Mouse (Mus musculus): ENCODE results near the gene Stom. TPM values are rescaled to one million over a fixed set of nuclear protein-coding genes. Genes with fewer than 3 reads are reported as not detected.

Stom gene
- polyA plus RNA-seq, 1 experiment from 2014 or later: 62.7 TPM

DNA sequence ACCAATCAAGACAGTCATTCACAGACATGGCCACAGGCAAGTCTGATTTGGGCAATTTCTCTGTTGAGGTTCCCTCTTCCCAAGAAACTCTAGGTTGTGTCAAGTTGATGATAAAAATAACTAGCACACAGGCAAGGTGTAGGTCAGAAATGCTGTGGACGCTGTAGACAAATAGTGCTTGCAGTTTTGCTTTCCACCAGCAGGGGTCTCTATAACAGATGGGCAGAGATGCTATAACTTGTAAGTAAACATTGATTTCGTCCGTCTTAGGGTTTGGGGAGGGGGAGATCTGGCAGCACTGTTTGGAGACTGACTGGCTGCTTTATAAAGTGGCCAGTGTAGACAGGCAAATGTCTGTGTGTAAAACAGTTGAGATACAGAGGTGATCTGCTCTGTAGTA, 44.9 kb downstream of the Stom start:
- no peaks in the 10 kb centered on the region for H3K9me3 ChIP-seq (ENCODE audit: control insufficient read depth, low read length)
- H3K9ac ChIP-seq (ENCODE audit: low read length): no peak overlapping the region
- DNase-seq (ENCODE audit: low spot score) (peak; percentile 78), ATAC-seq (replicated peaks; ENCODE audit: low FRiP score, low TSS enrichment, low read depth) (no peak)
- no peaks in the 10 kb centered on the region for H3K27me3 ChIP-seq (replicated peaks; ENCODE audit: control insufficient read depth, insufficient read depth, low read length)
- no peak overlapping the region for H3K27ac ChIP-seq (ENCODE audit: low read depth)
- peaks cover 37% of the 10 kb centered on the region for H3K36me3 ChIP-seq (ENCODE audit: control insufficient read depth, insufficient read depth, low read length)
- no peak overlapping the region for H3K4me2 ChIP-seq (ENCODE audit: low read length)
- H3K4me1 ChIP-seq (replicated peaks; ENCODE audit: control insufficient read depth, insufficient read depth, low read length): no peaks in the 10 kb centered on the region; the same call in 1 of the 2 replicates
- 20% methylated on average over 3 of the region's 3 CpGs for WGBS
- H3K4me3 ChIP-seq (ENCODE audit: low read depth, low read length): no peak overlapping the region

DNA sequence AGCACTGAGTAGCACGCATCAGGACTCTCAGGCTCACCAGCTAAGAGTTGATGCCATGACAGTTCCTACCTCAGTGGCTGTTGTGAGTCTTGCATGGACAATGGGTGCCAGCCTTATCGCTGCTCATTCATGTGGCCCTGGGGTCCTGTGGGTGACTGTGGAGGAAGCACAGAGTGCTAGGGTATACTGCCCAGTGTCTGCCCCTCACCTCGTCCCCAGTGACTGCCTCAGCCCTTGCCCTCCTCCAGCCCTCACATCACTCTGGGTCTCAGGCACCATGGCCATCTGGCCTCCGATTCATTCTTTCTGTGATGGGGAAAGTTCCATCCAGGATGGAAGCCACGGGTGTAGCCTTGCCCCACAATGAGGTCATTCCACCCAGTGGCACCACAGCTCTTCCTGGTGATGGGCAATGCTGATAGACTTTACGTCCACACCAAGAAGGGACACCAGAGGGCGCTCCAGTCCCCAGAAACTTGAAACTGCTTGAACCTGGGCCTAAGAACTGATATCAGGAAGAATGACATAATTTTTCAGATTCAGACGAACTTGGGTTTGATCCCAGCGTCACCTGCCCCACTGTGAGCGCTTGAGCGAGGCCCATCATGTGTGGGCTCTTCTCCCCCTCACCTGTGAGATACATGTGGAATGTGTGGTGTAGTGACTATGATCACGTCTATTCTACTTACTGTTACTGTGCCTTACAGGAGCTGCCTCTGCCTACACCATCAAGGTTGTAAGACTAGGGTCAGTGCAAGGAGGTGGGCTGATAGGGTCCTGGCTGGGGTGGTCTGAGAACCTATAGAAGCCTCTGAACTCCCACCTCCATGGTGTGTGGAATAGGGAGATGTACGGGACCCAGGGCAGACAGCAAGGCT, 47.8 kb downstream of the Stom start:
- ATAC-seq (replicated peaks; ENCODE audit: low FRiP score, low TSS enrichment, low read depth) (peak; percentile 30; the same call in 1 of the 2 replicates), DNase-seq (ENCODE audit: low spot score) (peak; percentile 96)
- Histone ChIP-seq H3K36me3 (ENCODE audit: control insufficient read depth, insufficient read depth, low read length) (peaks cover 28% of the 10 kb centered on the region), H3K27me3 (replicated peaks; ENCODE audit: control insufficient read depth, insufficient read depth, low read length) (no peaks in the 10 kb centered on the region), H3K4me1 (replicated peaks; ENCODE audit: control insufficient read depth, insufficient read depth, low read length) (no peaks in the 10 kb centered on the region; the same call in 1 of the 2 replicates), H3K9ac (ENCODE audit: low read length) (no peak overlapping the region), H3K4me2 (ENCODE audit: low read length) (no peak overlapping the region), H3K27ac (ENCODE audit: low read depth) (no peak overlapping the region), H3K9me3 (ENCODE audit: control insufficient read depth, low read length) (no peaks in the 10 kb centered on the region), H3K4me3 (ENCODE audit: low read depth, low read length) (no peak overlapping the region)
- 44% methylated on average over 13 of the region's 13 CpGs for WGBS

DNA sequence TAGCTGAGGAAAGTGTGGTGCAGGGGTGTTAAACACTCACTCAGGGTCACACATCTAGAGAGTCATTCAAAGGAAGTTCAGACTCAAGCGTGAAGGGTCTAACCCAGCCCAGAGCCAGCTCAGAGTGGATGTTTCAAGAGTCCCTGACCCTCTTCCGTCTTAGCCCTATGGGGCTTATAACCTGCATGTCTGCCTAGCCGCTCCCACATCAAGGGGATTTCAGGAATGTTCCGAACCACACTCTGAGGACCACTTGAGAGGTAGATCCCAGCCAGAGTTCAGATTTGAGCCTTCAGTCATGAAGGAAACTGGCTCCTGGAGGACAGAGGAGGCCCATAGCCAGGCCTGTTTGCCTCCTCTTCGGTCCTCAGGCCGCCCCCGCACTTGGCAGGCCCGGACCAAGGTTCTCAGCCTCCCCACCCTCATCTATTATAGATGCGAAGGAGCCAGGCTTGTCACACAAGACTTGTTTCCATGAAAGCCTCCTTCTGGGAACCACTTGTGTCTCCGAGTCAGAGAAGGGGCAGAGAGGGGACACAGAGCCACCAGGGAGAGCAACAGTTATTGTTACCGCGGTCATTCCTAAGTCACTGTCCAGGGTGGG, 49.7 kb downstream of the Stom start:
- H3K9me3 ChIP-seq (ENCODE audit: control insufficient read depth, low read length): no peaks in the 10 kb centered on the region
- peaks cover 10% of the 10 kb centered on the region; the same call in 1 of the 2 replicates for H3K27me3 ChIP-seq (replicated peaks; ENCODE audit: control insufficient read depth, insufficient read depth, low read length)
- no peak overlapping the region for H3K9ac ChIP-seq (ENCODE audit: low read length)
- peaks cover 27% of the 10 kb centered on the region for H3K36me3 ChIP-seq (ENCODE audit: control insufficient read depth, insufficient read depth, low read length)
- no peak overlapping the region for H3K27ac ChIP-seq (ENCODE audit: low read depth)
- ATAC-seq (replicated peaks; ENCODE audit: low FRiP score, low TSS enrichment, low read depth) (no peak), DNase-seq (ENCODE audit: low spot score) (no peak)
- H3K4me1 ChIP-seq (replicated peaks; ENCODE audit: control insufficient read depth, insufficient read depth, low read length): peaks cover 6% of the 10 kb centered on the region; the same call in 1 of the 2 replicates
- H3K4me2 ChIP-seq (ENCODE audit: low read length): no peak overlapping the region
- no peak overlapping the region for H3K4me3 ChIP-seq (ENCODE audit: low read depth, low read length)
- WGBS: 89% methylated on average over 12 of the region's 12 CpGs

DNA sequence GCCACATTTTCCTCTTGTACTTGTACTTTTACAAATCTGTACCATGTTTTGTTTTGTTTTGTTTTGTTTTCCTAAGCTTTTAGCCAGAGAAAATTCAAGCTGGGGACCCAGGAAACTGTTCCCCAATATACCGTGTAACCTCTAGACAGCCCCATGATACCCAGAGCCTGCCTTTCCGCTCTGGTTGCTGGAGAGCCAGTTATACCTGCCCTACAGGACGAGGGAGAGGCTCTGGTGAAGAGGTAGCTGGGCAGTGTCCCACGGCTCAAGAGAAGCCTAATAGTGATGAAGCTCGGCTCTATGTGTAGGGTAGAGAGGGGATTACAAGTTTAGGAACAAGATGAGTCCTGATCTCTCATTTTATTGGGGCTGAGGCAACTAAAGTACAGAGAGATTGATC, 51.6 kb downstream of the Stom start:
- no peak for DNase-seq (ENCODE audit: low spot score)

DNA sequence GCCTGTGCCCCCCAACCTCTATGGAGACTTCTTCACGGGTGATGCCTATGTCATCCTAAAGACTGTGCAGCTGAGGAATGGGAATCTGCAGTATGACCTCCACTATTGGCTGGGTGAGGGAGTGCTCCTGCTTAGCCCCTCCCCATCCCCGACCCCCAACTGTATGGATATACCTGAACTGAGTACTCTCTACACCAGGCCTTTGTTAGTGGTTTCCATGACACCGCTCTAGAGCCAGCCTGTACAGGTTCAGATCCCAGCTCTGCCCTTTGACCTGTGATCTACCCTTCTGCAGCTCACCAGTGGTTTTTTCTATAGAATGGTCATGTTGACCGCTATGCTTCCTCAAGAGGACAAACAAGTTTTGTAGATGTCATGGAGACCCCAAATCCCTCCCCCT, 52.8 kb downstream of the Stom start:
- Histone ChIP-seq H3K9ac (ENCODE audit: low read length) (no peak overlapping the region), H3K9me3 (ENCODE audit: control insufficient read depth, low read length) (no peaks in the 10 kb centered on the region), H3K4me2 (ENCODE audit: low read length) (no peak overlapping the region), H3K4me3 (ENCODE audit: low read depth, low read length) (no peak overlapping the region), H3K4me1 (replicated peaks; ENCODE audit: control insufficient read depth, insufficient read depth, low read length) (peaks cover 12% of the 10 kb centered on the region), H3K27ac (ENCODE audit: low read depth) (no peak overlapping the region), H3K27me3 (replicated peaks; ENCODE audit: control insufficient read depth, insufficient read depth, low read length) (peaks cover 19% of the 10 kb centered on the region), H3K36me3 (ENCODE audit: control insufficient read depth, insufficient read depth, low read length) (peaks cover 15% of the 10 kb centered on the region)
- ATAC-seq (replicated peaks; ENCODE audit: low FRiP score, low TSS enrichment, low read depth) (no peak), DNase-seq (ENCODE audit: low spot score) (no peak)
- 91% methylated on average over 4 of the region's 4 CpGs for WGBS

More for the DNA sequence above, 51.6 kb downstream of the Stom start:
- H3K9me3 ChIP-seq (ENCODE audit: control insufficient read depth, low read length): no peaks in the 10 kb centered on the region
- 88% methylated on average over 5 of the region's 5 CpGs for WGBS
- H3K4me2 ChIP-seq (ENCODE audit: low read length): no peak overlapping the region
- peaks cover 12% of the 10 kb centered on the region for H3K4me1 ChIP-seq (replicated peaks; ENCODE audit: control insufficient read depth, insufficient read depth, low read length)
- no peak overlapping the region for H3K9ac ChIP-seq (ENCODE audit: low read length)
- peaks cover 15% of the 10 kb centered on the region for H3K36me3 ChIP-seq (ENCODE audit: control insufficient read depth, insufficient read depth, low read length)
- no peak overlapping the region for H3K4me3 ChIP-seq (ENCODE audit: low read depth, low read length)
- no peak for ATAC-seq (replicated peaks; ENCODE audit: low FRiP score, low TSS enrichment, low read depth)
- peaks cover 19% of the 10 kb centered on the region for H3K27me3 ChIP-seq (replicated peaks; ENCODE audit: control insufficient read depth, insufficient read depth, low read length)
- H3K27ac ChIP-seq (ENCODE audit: low read depth): no peak overlapping the region

DNA sequence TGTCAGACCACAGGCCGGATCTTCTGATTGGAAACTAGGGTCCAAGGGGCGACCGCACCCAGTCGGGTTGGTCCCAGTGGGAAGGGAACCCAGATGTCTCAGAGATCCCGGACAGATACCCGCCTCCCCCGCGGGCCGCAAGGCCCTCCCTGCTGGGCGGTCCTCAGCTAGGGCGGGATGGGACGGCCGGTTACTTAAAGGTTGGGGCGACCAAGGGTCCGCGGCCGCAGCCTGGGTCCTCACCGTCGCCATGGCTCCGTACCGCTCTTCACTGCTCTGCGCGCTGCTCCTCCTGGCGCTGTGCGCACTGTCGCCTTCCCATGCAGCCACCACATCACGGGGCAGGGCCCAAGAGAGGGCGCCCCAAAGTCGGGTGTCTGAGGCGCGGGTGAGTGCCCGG, 54.6 kb downstream of the Stom start:
- H3K4me2 ChIP-seq (ENCODE audit: low read length): peak overlapping the region; percentile 66
- H3K36me3 ChIP-seq (ENCODE audit: control insufficient read depth, insufficient read depth, low read length): peaks cover 15% of the 10 kb centered on the region
- DNase-seq (ENCODE audit: low spot score): peak; percentile 61
- WGBS: 4% methylated on average over 32 of the region's 32 CpGs
- peak overlapping the region; percentile 45 for H3K9ac ChIP-seq (ENCODE audit: low read length)
- peaks cover 12% of the 10 kb centered on the region for H3K4me1 ChIP-seq (replicated peaks; ENCODE audit: control insufficient read depth, insufficient read depth, low read length)
- peaks cover 19% of the 10 kb centered on the region for H3K27me3 ChIP-seq (replicated peaks; ENCODE audit: control insufficient read depth, insufficient read depth, low read length)
- peak; percentile 34; the same call in 1 of the 2 replicates for ATAC-seq (replicated peaks; ENCODE audit: low FRiP score, low TSS enrichment, low read depth)
- H3K27ac ChIP-seq (ENCODE audit: low read depth): no peak overlapping the region
- no peaks in the 10 kb centered on the region for H3K9me3 ChIP-seq (ENCODE audit: control insufficient read depth, low read length)
- H3K4me3 ChIP-seq (ENCODE audit: low read depth, low read length): peak overlapping the region; percentile 40

DNA sequence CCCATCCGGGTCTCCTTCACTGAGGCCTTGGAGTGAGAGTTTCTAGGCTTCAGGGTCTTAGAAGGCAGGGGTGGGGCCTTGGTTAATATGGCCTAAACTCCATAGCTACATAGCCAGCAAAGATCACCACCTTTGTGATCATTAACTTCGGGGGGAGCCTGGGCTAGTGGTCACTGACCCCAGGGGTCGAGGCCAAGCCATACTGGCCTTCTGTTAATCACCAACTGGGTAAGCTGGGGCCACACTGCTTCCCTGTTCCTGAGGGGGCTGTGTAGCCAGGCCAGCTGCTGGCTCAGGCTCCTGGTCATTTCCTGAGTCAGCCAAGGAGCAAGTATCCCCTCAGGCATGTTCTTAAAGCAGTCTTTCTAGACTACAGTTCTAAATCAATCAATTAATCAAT, 56.8 kb downstream of the Stom start:
- DNase-seq (ENCODE audit: low spot score): no peak
- Histone ChIP-seq H3K27ac (ENCODE audit: low read depth) (no peak overlapping the region), H3K4me2 (ENCODE audit: low read length) (no peak overlapping the region), H3K27me3 (replicated peaks; ENCODE audit: control insufficient read depth, insufficient read depth, low read length) (peaks cover 19% of the 10 kb centered on the region), H3K36me3 (ENCODE audit: control insufficient read depth, insufficient read depth, low read length) (peaks cover 4% of the 10 kb centered on the region; the same call in 1 of the 2 replicates), H3K4me3 (ENCODE audit: low read depth, low read length) (no peak overlapping the region), H3K9ac (ENCODE audit: low read length) (no peak overlapping the region), H3K9me3 (ENCODE audit: control insufficient read depth, low read length) (no peaks in the 10 kb centered on the region), H3K4me1 (replicated peaks; ENCODE audit: control insufficient read depth, insufficient read depth, low read length) (peaks cover 12% of the 10 kb centered on the region)
- WGBS: 71% methylated on average over 3 of the region's 3 CpGs
- no peak for ATAC-seq (replicated peaks; ENCODE audit: low FRiP score, low TSS enrichment, low read depth)

DNA sequence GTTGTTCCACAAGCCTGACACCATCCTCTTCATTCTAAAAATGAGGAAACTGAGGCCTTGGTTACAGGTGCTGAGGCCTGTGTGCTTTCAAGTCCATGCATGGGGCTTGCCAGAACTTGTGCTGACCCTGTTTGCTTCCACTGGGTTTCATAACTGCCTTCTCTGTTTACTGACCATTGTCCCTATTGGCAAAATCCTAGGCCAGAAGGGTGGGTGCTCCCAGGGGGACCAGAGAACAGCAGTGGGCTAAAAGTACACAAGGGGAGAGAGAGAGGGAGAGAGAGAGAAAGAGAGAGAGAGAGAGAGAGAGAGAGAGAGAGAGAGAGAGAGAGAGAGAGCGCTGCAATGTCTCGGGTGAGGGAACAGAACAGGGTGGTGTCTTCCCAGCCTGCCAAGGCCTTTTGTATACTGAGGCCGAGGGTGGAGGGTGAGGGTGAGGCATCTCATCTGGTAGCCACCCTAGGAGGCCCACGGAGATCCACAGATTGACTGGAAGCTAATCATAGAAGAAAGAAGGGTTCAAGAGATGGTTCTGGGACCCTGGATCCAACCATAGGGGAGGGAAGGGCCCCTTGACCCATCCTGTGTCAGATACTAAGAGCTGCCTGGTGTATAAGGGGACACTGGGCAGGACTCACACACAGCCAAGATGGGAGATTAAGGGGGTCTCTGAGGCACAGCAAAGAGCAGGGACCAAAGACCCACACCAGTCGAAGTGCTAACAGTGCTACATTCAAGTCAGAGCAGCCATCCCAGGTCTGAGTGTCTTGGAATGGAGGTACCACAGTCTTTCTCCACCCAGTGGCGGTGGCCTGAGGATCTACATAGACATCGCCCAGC, 58.2 kb downstream of the Stom start:
- WGBS: 75% methylated on average over 7 of the region's 7 CpGs
- H3K9ac ChIP-seq (ENCODE audit: low read length): no peak overlapping the region
- no peak overlapping the region for H3K27ac ChIP-seq (ENCODE audit: low read depth)
- H3K4me3 ChIP-seq (ENCODE audit: low read depth, low read length): no peak overlapping the region
- ATAC-seq (replicated peaks; ENCODE audit: low FRiP score, low TSS enrichment, low read depth) (no peak), DNase-seq (ENCODE audit: low spot score) (no peak)
- H3K36me3 ChIP-seq (ENCODE audit: control insufficient read depth, insufficient read depth, low read length): no peaks in the 10 kb centered on the region
- H3K9me3 ChIP-seq (ENCODE audit: control insufficient read depth, low read length): no peaks in the 10 kb centered on the region
- peaks cover 19% of the 10 kb centered on the region for H3K27me3 ChIP-seq (replicated peaks; ENCODE audit: control insufficient read depth, insufficient read depth, low read length)
- H3K4me1 ChIP-seq (replicated peaks; ENCODE audit: control insufficient read depth, insufficient read depth, low read length): peaks cover 12% of the 10 kb centered on the region
- no peak overlapping the region for H3K4me2 ChIP-seq (ENCODE audit: low read length)
